Comparison of ENCODE assay signal across 8 mouse cellular contexts in the genomic region with DNA sequence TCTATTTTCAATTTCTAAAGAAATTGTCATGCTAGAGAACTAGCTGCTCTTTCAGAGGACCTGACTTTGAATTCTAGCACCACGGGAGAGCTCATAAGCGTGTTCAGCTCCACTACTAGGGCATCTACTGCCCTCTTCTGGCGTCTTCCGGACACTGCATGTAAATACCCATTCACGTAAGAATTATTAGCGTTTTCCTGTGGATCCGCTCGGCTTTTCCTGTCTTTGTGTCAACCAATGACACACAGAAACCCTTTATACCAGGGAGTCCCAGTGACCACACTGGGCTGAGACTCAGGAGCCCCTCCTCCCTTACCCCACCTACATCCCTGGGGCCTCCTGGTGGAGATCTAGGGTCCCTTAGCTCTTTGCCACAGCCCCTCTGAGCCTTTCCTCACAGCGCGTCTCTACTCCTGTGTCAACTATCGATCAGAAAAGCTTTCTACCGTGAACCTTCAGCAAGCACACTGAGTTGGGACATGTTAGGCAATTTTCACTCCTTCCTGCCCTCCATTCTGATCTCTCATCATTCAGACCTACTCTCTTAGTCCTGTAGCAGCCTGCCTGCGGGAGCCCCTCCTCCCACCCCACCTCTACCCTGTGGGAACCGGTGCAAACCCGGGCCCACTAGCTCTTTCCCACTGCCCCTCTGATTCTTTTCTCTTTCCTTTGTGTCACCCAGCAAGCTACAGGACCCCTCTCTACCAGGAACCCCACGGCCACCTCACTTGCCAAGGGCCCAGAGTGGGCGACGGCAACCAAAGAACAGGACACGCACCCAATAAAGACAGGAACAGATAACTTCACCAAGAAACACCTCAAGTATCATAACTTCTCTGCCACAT. TPM values are rescaled to one million over a fixed set of nuclear protein-coding genes. Genes with fewer than 3 reads are reported as not detected.
DNase-seq lines count a peak whose midpoint lies in the region; ATAC-seq and TF ChIP-seq lines count a peak whose summit lies in the region.

No protein-coding gene starts in this region.

- peak; percentile 64; the same call in 1 of the 2 replicates for TF ChIP-seq CTCF in cerebellum, adult 2 months (IDR thresholded peaks at IDR 0.05; ENCODE audit: borderline replicate concordance, insufficient read depth, low read depth, low read length)
- peak; percentile 76 for TF ChIP-seq CTCF in forebrain, postnatal 0 days (IDR thresholded peaks at IDR 0.05; ENCODE audit: low read depth)
- TF ChIP-seq CTCF in lung, postnatal 0 days (IDR thresholded peaks at IDR 0.05) = peak; percentile 89

- H3K4me3 ChIP-seq in cerebellum, adult 2 months (replicated peaks; ENCODE audit: insufficient read depth, low read depth, low read length) = peak overlapping the region; percentile 44
- H3K4me3 ChIP-seq in forebrain, postnatal 0 days (ENCODE audit: low read depth, low read length) = peak overlapping the region; percentile 35
- H3K4me3 ChIP-seq in lung, postnatal 0 days (ENCODE audit: low read depth, low read length) = peak overlapping the region; percentile 8; the same call in 1 of the 2 replicates

- peak; percentile 100 for DNase-seq in MEL-GATA-1-ER (ENCODE audit: extremely low read depth, low read depth)
- peak; percentile 82 to 85 for DNase-seq in cerebellum, adult 2 months
- peak; percentile 78 for DNase-seq in forebrain, postnatal 0 days
- DNase-seq in heart, postnatal 4 days = peak; percentile 87
- DNase-seq in layer of hippocampus, adult 8-10 months (ENCODE audit: low spot score in 2 of 2) = peak; percentile 74 to 92
- peak; percentile 78 for DNase-seq in lung, postnatal 0 days (ENCODE audit: low spot score)
- peak; percentile 63 for DNase-seq in ovary, postnatal 10 days (ENCODE audit: low spot score)
- peak; percentile 89 for DNase-seq in thymus, postnatal 4 days

- peak; percentile 65 for ATAC-seq in forebrain, postnatal 0 days
- peak; percentile 75 for ATAC-seq in lung, postnatal 0 days

- no peaks in the 10 kb centered on the region for H3K36me3 ChIP-seq in forebrain, postnatal 0 days (ENCODE audit: insufficient read depth)
- no peaks in the 10 kb centered on the region for H3K36me3 ChIP-seq in lung, postnatal 0 days (ENCODE audit: insufficient read depth, low read length)

- H3K4me2 ChIP-seq in forebrain, postnatal 0 days (ENCODE audit: low read depth) = peak overlapping the region; percentile 50
- H3K4me2 ChIP-seq in lung, postnatal 0 days (replicated peaks; ENCODE audit: low read depth, low read length) = peak overlapping the region; percentile 54

- WGBS in cerebellum, adult 2 months = 6% methylated on average over 19 of the region's 19 CpGs
- WGBS in forebrain, postnatal 0 days = 3% methylated on average over 19 of the region's 19 CpGs
- 4% methylated on average over 19 of the region's 19 CpGs for WGBS in lung, postnatal 0 days

- H3K27ac ChIP-seq in cerebellum, adult 2 months (ENCODE audit: insufficient read depth, low read length) = no peak overlapping the region
- no peak overlapping the region for H3K27ac ChIP-seq in forebrain, postnatal 0 days (ENCODE audit: low read depth, low read length)
- no peak overlapping the region for H3K27ac ChIP-seq in lung, postnatal 0 days (ENCODE audit: low read length)

- H3K9me3 ChIP-seq in forebrain, postnatal 0 days (ENCODE audit: low read length) = no peaks in the 10 kb centered on the region; the same call in 1 of the 2 replicates
- H3K9me3 ChIP-seq in lung, postnatal 0 days (ENCODE audit: low read length) = no peaks in the 10 kb centered on the region

- H3K4me1 ChIP-seq in cerebellum, adult 2 months (ENCODE audit: control insufficient read depth, insufficient read depth, low read length) = no peaks in the 10 kb centered on the region
- no peaks in the 10 kb centered on the region for H3K4me1 ChIP-seq in forebrain, postnatal 0 days (ENCODE audit: insufficient read depth)
- peaks cover 5% of the 10 kb centered on the region for H3K4me1 ChIP-seq in lung, postnatal 0 days (ENCODE audit: insufficient read depth, low read depth, low read length)

- H3K27me3 ChIP-seq in cerebellum, adult 2 months (ENCODE audit: control insufficient read depth, insufficient read depth, low read length) = no peaks in the 10 kb centered on the region; the same call in 1 of the 2 replicates
- H3K27me3 ChIP-seq in forebrain, postnatal 0 days (ENCODE audit: insufficient read depth, low read length) = peaks cover 3% of the 10 kb centered on the region; the same call in 1 of the 2 replicates
- H3K27me3 ChIP-seq in lung, postnatal 0 days (replicated peaks; ENCODE audit: insufficient read depth, low read length) = no peaks in the 10 kb centered on the region

- H3K9ac ChIP-seq in forebrain, postnatal 0 days = peak overlapping the region; percentile 43
- H3K9ac ChIP-seq in lung, postnatal 0 days (replicated peaks; ENCODE audit: low read depth) = no peak overlapping the region

- TF ChIP-seq POLR2A in cerebellum, adult 2 months (IDR thresholded peaks at IDR 0.05; ENCODE audit: borderline replicate concordance, insufficient read depth, low read length) = no peak

- TF ChIP-seq EP300 in lung, postnatal 0 days (IDR thresholded peaks at IDR 0.05) = 0 out of 2 replicates have a peak, but pooled peaks have one; percentile 19

RNA-seq across cellular contexts. Expression of gene Abt1, which starts 21.8 kb away (rescaled TPM):
- polyA plus RNA-seq in cerebellum, adult 2 months (2012; rRNA removed) = 9.8 and 10.7 TPM in 2 replicates
- 6.5 and 8.2 TPM in 2 replicates for total RNA-seq in forebrain, postnatal 0 days (2014; rRNA removed)
- 7.7 and 8.2 TPM in 2 replicates for polyA plus RNA-seq in forebrain, postnatal 0 days (2015; fragmentation: Nextera tagmentation; extraction: Ambion mirVana)
- 1 to 10 TPM; 5.0 to 5.6 TPM for total RNA-seq in heart, postnatal 4 days (2021)
- total RNA-seq in layer of hippocampus, adult 8-10 months (2022) = 1 to 10 TPM; 8.0 to 9.0 (median 8.7) TPM
- polyA plus RNA-seq in lung, postnatal 0 days (2015; fragmentation: Nextera tagmentation; extraction: Ambion mirVana) = 8.4 and 8.7 TPM in 2 replicates

RNA-seq across cellular contexts. Expression of gene Zfp322a, which starts 32.9 kb away (rescaled TPM):
- 14.6 and 16.0 TPM in 2 replicates for polyA plus RNA-seq in cerebellum, adult 2 months (2012; rRNA removed)
- total RNA-seq in forebrain, postnatal 0 days (2014; rRNA removed) = 32.9 and 35.5 TPM in 2 replicates
- polyA plus RNA-seq in forebrain, postnatal 0 days (2015; fragmentation: Nextera tagmentation; extraction: Ambion mirVana) = 23.1 and 33.6 TPM in 2 replicates
- 10 to 100 TPM; 17.6 to 23.5 TPM for total RNA-seq in heart, postnatal 4 days (2021)
- total RNA-seq in layer of hippocampus, adult 8-10 months (2022) = 10 to 100 TPM; 26.0 to 33.5 (median 30.2) TPM
- polyA plus RNA-seq in lung, postnatal 0 days (2015; fragmentation: Nextera tagmentation; extraction: Ambion mirVana) = 27.1 and 30.9 TPM in 2 replicates
